Mouse (Mus musculus) olfactory bulb, adult 2 months (tissue): ENCODE measurements around the gene Aldh1l1.

Experiments
- CTCF ChIP-seq: fragments of 200-500 bp; IDR thresholded peaks from 2 replicates; pipeline ENCODE4 v1.5.1; 2012; ENCODE audit warnings: low read depth, mild to moderate bottlenecking, low read length, moderate library complexity; ENCODE audit not compliant: insufficient read depth
- POLR2A ChIP-seq: fragments of 200-500 bp; IDR thresholded peaks from 2 replicates; pipeline ENCODE4 v1.6.1; 2012; ENCODE audit warnings: mild to moderate bottlenecking, low read depth, low read length, moderate library complexity; ENCODE audit not compliant: insufficient read depth

DNA sequence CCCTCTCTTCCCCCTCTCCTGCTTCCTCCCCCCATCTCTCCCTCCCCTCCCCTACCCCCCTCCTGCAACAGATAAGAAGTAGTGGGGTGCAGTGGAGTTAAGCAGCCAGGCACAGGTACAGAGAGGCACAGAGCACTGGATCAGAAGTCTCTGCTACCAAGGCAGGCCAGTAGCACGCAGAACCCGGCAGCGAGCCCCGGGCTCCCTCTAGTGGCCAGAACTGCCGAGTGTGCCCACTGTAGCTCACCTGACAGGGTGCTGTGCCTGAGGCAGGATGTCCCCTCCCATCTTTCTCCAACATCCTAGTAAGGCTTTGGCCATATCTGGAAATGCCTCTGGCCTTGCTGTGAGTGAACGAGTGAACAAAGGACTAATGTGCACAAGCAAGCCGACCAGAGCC is 51.7 kb downstream of the Aldh1l1 start:
- no peak for TF ChIP-seq POLR2A
- TF ChIP-seq CTCF = peak; percentile 95
